Mouse (Mus musculus): Measurements from ENCODE around the gene Slc25a5.

DNA sequence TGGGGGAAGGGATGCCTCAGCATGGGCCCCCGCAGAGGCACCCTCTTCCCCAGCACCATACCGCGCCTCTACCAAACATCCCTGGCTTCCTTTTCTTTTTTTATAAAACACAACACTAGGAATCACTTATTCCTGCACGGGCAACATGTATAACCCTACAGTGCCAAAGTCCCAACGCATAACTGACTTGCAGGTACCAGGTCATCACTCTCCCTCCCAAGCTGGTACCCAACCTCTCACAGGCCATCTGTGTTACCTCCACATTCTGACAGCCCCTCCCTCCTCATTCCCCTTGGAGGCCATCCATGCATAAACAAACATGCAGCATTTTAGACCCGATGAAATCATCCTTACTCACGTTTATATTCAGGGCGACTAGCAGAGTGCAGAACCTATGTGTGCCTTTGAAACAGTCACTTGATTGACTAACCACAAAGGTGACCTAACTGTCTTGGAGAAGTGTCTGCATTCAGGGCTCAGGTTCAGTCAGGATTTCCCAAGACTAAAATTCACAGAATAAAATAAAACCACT, 21.0 kb downstream of the Slc25a5 start:
- TF ChIP-seq EP300 (IDR thresholded peaks at IDR 0.05; ENCODE audit: low read depth), result no peak
- TF ChIP-seq CTCF (IDR thresholded peaks at IDR 0.05; ENCODE audit: low read depth), result no peak
